Mouse (Mus musculus): ENCODE measurements at regions not wholly inside any gene's neighbourhood (a gene's known extent, or its start where the extent isn't known, plus 50 kb on each side); places are given as distances from the start of the nearest gene placed in this dataset.

DNA sequence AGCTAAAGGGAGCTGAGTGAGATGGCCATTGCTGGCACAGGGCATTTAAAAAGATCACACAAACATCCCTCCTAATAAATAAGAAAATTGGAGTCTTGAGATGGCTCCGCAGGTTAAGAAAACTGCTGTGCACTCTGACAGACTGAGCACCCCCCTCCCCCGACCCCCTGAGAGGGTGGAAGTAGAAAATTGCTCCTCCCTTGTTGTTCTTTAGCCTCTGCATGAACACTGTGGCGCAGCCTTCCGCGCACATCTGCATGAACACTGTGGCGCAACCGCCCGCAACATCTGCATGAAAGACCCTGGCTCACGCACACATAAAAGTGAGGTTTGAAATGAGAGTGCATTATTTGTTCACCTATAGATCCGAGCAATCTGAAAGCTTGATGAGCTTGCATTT, 50.2 kb upstream of the Itsn2 start:
- intact Hi-C loops (cut with DNase I), result loop anchor here (10.0 kb wide), 2 partner anchors 257 to 437 kb away; no protein-coding TSS in a partner anchor
- no peak for DNase-seq (ENCODE audit: low spot score in 2 of 2)

GRCm38 (mm10) chr12:4534252-4534651, 57.3 kb upstream of the Ncoa1 start:
- intact Hi-C loops (cut with DNase I), result no loop called here
- no peak for DNase-seq (ENCODE audit: low spot score in 2 of 2)

DNA sequence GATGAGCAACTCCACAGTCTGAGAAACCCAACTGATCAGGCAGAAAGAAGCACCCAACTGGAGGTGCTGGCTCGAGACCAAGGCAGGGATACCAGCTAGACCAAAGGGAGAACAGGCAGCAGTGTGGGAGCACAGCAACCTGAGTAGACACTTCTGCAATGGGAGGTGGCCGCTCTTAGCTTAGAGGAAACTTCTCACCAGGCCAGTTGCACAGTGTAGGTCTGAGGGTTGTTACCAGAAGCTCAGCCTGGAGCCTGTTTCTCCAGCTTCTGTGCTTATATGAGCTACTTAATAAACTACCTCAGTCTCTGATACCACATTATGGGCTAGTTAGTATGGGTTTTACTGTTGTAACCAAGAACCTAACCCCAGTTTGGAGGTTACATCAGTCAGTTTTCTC, 56.7 kb upstream of the Ncoa1 start:
- intact Hi-C loops (cut with DNase I), result no loop called here
- DNase-seq (ENCODE audit: low spot score in 2 of 2), result no peak

- no peak for DNase-seq (ENCODE audit: low spot score in 2 of 2)
- intact Hi-C loops (cut with DNase I), result no loop called here
Measured at GRCm38 (mm10) chr12:4532707-4533106, 55.7 kb upstream of the Ncoa1 start.

DNA sequence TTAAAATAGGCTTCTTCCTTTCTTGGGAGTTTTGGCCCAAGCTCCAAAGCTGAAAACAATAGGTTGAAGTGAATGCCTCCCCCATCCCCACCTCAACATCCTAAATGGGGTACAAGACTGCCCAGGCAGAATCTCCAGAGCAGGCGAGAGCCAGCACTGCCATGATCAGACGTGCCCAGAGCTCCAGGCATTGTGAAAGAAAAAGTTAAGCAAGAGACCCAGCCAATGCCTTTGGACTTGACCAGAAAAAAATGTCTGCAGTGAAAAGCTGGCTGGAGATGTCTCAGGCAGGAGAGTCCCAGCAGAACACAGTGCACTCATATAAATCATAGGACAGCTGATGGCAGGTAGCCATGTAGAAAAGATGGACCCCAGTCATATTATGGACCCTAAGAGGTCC, 50.0 kb upstream of the Ncoa1 start:
- no peak for DNase-seq (ENCODE audit: low spot score in 2 of 2)
- intact Hi-C loops (cut with DNase I), result no loop called here
